Mouse (Mus musculus): ENCODE results near the gene Gm45521.

GRCm38 (mm10) chr14:7981226-7981625, 24.1 kb downstream of the Gm45521 start:
- TF ChIP-seq CTCF (IDR thresholded peaks at IDR 0.05; ENCODE audit: low read depth), result no peak
- no peak for TF ChIP-seq EP300 (optimal IDR thresholded peaks at IDR 0.05)

All from stomach, postnatal 0 days (tissue).